Comparison of ENCODE assay signal across 25 mouse cellular contexts in genomic region chr12:29341388-29341995, GRCm38 (mm10).
A peak's percentile ranks its signal among the peaks of the same experiment; 100 is the strongest.
DNase-seq lines count a peak whose midpoint lies in the region; ATAC-seq lines count a peak whose summit lies in the region.
"Had no signal": no experiment of that assay in that cellular context is flagged by ENCODE, and none has a peak within 500 bp of the region (broad histone marks: within the 10 kb centered on the region; RNA-seq: fewer than 3 reads in every experiment).

No protein-coding gene starts in this region.

- no peaks in the 10 kb centered on the region for H3K9me3 ChIP-seq in midbrain, embryonic 11.5 days (ENCODE audit: control insufficient read depth, low read length)
- no peaks in the 10 kb centered on the region for H3K9me3 ChIP-seq in midbrain, embryonic 10.5 days (replicated peaks)
- no peaks in the 10 kb centered on the region for H3K9me3 ChIP-seq in embryonic facial prominence, embryonic 11.5 days (replicated peaks; ENCODE audit: control insufficient read depth, low read length)
- H3K9me3 ChIP-seq: embryonic facial prominence, embryonic 15.5 days; heart, embryonic 12.5 days; heart, embryonic 15.5 days; hindbrain, embryonic 13.5 days; intestine, embryonic 15.5 days had no signal

- no peak overlapping the region for H3K4me3 ChIP-seq in midbrain, embryonic 11.5 days (ENCODE audit: low read depth, low read length)
- no peak overlapping the region for H3K4me3 ChIP-seq in midbrain, embryonic 10.5 days
- H3K4me3 ChIP-seq in embryonic facial prominence, embryonic 11.5 days (ENCODE audit: low read depth, low read length): no peak overlapping the region
- H3K4me3 ChIP-seq: embryonic facial prominence, embryonic 15.5 days; gastrocnemius, adult 2 months; heart, embryonic 12.5 days; heart, embryonic 15.5 days; hindbrain, embryonic 13.5 days; intestine, embryonic 15.5 days had no signal

- H3K4me1 ChIP-seq in midbrain, embryonic 11.5 days (ENCODE audit: control insufficient read depth, insufficient read depth, low read length): no peaks in the 10 kb centered on the region
- H3K4me1 ChIP-seq in midbrain, embryonic 10.5 days: peaks cover 4% of the 10 kb centered on the region; the same call in 1 of the 2 replicates
- H3K4me1 ChIP-seq in embryonic facial prominence, embryonic 11.5 days (ENCODE audit: control insufficient read depth, insufficient read depth, low read length): no peaks in the 10 kb centered on the region
- H3K4me1 ChIP-seq: embryonic facial prominence, embryonic 15.5 days; heart, embryonic 12.5 days; heart, embryonic 15.5 days; intestine, embryonic 15.5 days had no signal

- H3K27ac ChIP-seq in midbrain, embryonic 11.5 days (ENCODE audit: low read depth, low read length): no peak overlapping the region
- H3K27ac ChIP-seq in midbrain, embryonic 10.5 days (replicated peaks): no peak overlapping the region
- H3K27ac ChIP-seq in embryonic facial prominence, embryonic 11.5 days (replicated peaks; ENCODE audit: low read depth, low read length): no peak overlapping the region
- H3K27ac ChIP-seq: embryonic facial prominence, embryonic 15.5 days; gastrocnemius, adult 2 months; heart, embryonic 15.5 days; hindbrain, embryonic 13.5 days; intestine, embryonic 15.5 days had no signal

- H3K4me2 ChIP-seq in midbrain, embryonic 11.5 days: no peak overlapping the region
- no peak overlapping the region for H3K4me2 ChIP-seq in embryonic facial prominence, embryonic 11.5 days (ENCODE audit: low read depth, low read length)
- H3K4me2 ChIP-seq: embryonic facial prominence, embryonic 15.5 days; heart, embryonic 12.5 days; heart, embryonic 15.5 days; hindbrain, embryonic 13.5 days; intestine, embryonic 15.5 days had no signal

- peak; percentile 26 for DNase-seq in adrenal gland, postnatal 25 days
- DNase-seq in adrenal gland, postnatal 4 days (ENCODE audit: low spot score in 2 of 2): no peak
- DNase-seq in midbrain, embryonic 11.5 days (ENCODE audit: low spot score, missing footprints): peak; percentile 56
- no peak for DNase-seq in midbrain, embryonic 10.5 days (ENCODE audit: low spot score)
- DNase-seq in embryonic facial prominence, embryonic 11.5 days (ENCODE audit: low spot score): peak; percentile 18
- DNase-seq in heart, adult 8-10 months (ENCODE audit: low spot score): no peak
- DNase-seq: cerebellum, adult 18-20 months; cerebellum, adult 9-11 months; cerebellum, postnatal 25 days; forebrain, postnatal 0 days; gastrocnemius, adult 2 months; gastrocnemius, postnatal 14 days; heart, adult 11 months; heart, postnatal 10 days; heart, postnatal 4 days; kidney, adult 11 months; kidney, adult 8-10 months had no signal

- WGBS in midbrain, embryonic 11.5 days: 71% methylated on average over 7 of the region's 7 CpGs
- 72% methylated on average over 7 of the region's 7 CpGs for WGBS in midbrain, embryonic 10.5 days
- whole genome bisulfite sequencing in embryonic facial prominence, embryonic 11.5 days: 49% methylated on average over 7 of the region's 7 CpGs

- no peak for ATAC-seq in midbrain, embryonic 11.5 days (ENCODE audit: low FRiP score)
- no peak for ATAC-seq in embryonic facial prominence, embryonic 11.5 days (replicated peaks; ENCODE audit: insufficient number of reproducible peaks, low FRiP score, low TSS enrichment, low read depth)
- ATAC-seq: CD4-positive, CD25-positive, alpha-beta regulatory T cell, adult 4 months; forebrain, embryonic 14.5 days; forebrain, postnatal 0 days; hindbrain, embryonic 16.5 days; intestine, embryonic 15.5 days had no signal

- no peaks in the 10 kb centered on the region for H3K27me3 ChIP-seq in midbrain, embryonic 11.5 days (ENCODE audit: control insufficient read depth, insufficient read depth, low read length)
- no peaks in the 10 kb centered on the region for H3K27me3 ChIP-seq in midbrain, embryonic 10.5 days (ENCODE audit: low read depth, poor library complexity, severe bottlenecking)
- no peaks in the 10 kb centered on the region for H3K27me3 ChIP-seq in embryonic facial prominence, embryonic 11.5 days (ENCODE audit: control insufficient read depth, insufficient read depth, low read length)
- H3K27me3 ChIP-seq: embryonic facial prominence, embryonic 15.5 days; heart, embryonic 12.5 days; heart, embryonic 15.5 days; hindbrain, embryonic 13.5 days; intestine, embryonic 15.5 days had no signal

- no peaks in the 10 kb centered on the region for H3K36me3 ChIP-seq in midbrain, embryonic 11.5 days (ENCODE audit: control insufficient read depth, insufficient read depth, low read length)
- no peaks in the 10 kb centered on the region for H3K36me3 ChIP-seq in midbrain, embryonic 10.5 days
- no peaks in the 10 kb centered on the region for H3K36me3 ChIP-seq in embryonic facial prominence, embryonic 11.5 days (replicated peaks; ENCODE audit: control insufficient read depth, insufficient read depth, low read depth, low read length)
- H3K36me3 ChIP-seq: embryonic facial prominence, embryonic 15.5 days; heart, embryonic 12.5 days; heart, embryonic 15.5 days; hindbrain, embryonic 13.5 days; intestine, embryonic 15.5 days had no signal

- H3K9ac ChIP-seq in midbrain, embryonic 11.5 days (ENCODE audit: low read length): no peak overlapping the region
- no peak overlapping the region for H3K9ac ChIP-seq in embryonic facial prominence, embryonic 11.5 days (replicated peaks; ENCODE audit: low read length)
- H3K9ac ChIP-seq: embryonic facial prominence, embryonic 15.5 days; forebrain, postnatal 0 days; heart, embryonic 12.5 days; heart, embryonic 15.5 days; hindbrain, embryonic 13.5 days; intestine, embryonic 15.5 days had no signal

Comparison
In these comparisons a context has a peak if more than half of its experiments do, and no peak if none do; other contexts are left out.
1. DNase-seq: peak in adrenal gland, postnatal 25 days (single experiment), midbrain, embryonic 11.5 days (single experiment) and embryonic facial prominence, embryonic 11.5 days (single experiment); none in adrenal gland, postnatal 4 days (0 of 2), midbrain, embryonic 10.5 days (single experiment) and heart, adult 8-10 months (single experiment).